Mouse (Mus musculus): Measurements from ENCODE around the gene Bola3. TPM values are rescaled to one million over a fixed set of nuclear protein-coding genes. Genes with fewer than 3 reads are reported as not detected.

Bola3 gene
- polyA plus RNA-seq (2021; fragmentation: Nextera tagmentation), result 234 and 271 TPM in 2 replicates
- long read RNA-seq, experiment 1, transcript Bola3-207 (4 exons, 2,312 nt), result major isoform, 118 of 128 reads
- long read RNA-seq, experiment 1, partial matches to known transcripts, result 2 of 128 reads
- long read RNA-seq, experiment 1, other reads (novel, unspliced or antisense), result 3 of 128 reads
- long read RNA-seq, experiment 2, transcript Bola3-207 (4 exons, 2,312 nt), result major isoform, 85 of 97 reads
- long read RNA-seq, experiment 2, partial matches to known transcripts, result 0 of 97 reads
- long read RNA-seq, experiment 2, other reads (novel, unspliced or antisense), result 10 of 97 reads

DNA sequence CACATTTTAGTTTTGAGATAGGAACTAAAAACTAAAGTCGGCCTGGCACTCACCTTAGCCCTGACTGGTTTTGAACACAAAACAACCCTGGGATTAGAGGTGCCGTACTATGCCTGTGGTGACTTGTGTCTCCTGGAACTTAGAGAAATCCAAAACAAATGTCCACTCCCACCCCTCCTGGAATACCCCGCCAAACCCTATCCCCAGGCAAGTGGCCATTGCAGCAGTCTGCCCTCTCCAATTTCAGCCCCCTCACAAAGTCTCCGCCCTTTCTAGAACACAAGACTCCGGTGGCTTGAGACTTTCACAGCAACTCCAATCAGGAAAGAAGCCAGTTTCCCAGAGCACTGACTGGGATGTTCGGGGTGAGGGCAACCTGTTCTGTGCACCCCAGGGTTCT, at the start of gene Bola3:
TSS of gene Bola3 (plus strand) at position 275 of the 400 bp plus-strand sequence.

DNA sequence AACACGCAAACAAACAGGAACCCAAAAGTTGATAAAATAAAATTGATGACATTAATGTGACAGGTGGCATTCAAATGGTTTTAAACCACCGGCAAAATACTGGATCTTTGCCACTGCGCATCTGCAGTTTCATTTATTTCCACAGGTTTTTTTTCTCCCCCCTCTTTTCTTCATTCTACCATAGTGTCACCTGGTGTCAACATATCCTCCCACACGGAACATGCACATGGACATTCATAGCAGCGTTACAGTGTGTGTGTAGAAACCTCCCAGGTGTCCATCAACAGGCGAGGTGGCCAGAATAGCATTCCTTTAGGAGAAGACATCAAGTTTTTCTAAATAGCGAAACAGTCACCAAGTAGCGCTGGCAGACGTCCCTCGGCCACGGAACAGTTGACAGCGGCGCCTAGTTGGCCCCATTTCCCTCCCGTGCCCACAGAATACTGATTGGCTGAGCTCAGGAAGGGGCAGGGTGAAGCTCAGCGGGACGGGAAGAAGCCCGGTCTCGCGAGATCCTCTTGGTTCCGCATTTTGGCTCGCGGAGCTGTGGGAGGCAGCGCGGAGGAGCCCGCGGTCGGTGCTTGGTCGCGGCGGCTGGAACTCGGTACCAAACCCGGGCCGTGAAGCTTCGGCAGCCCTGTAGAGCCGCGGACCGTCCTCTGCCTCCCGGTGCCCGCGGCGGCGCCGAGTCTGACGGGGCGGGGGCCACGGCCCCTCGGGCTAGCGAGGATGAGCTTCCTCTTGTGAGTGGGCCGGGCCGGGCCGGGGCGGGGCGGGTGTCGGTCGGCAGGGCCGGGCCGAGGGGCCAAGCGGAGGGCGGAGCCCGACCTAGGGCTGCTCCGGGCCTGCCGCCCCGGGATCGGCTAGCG, 23.2 kb upstream of the Bola3 start, which contains the start of the genes Mthfd2 and Mob1a:
TSS of gene Mthfd2 (minus strand) at position 384 of the 869 bp plus-strand sequence.
TSS of gene Mob1a (plus strand) at position 492 of the 869 bp plus-strand sequence.

Small RNAs within 50 kb of the gene (microRNA-seq; reads per million reads assigned to microRNA genes)
- gene Mir6374, result not detected

Other genes with a start within 250 kb of the Bola3 start
- gene Ccdc142, start 247.5 kb upstream of the Bola3 start, polyA plus RNA-seq (2021; fragmentation: Nextera tagmentation), result 0.67 and 0.70 TPM in 2 replicates
- gene Gm42688, start 247.5 kb upstream of the Bola3 start, polyA plus RNA-seq (2021; fragmentation: Nextera tagmentation), result 0.80 and 0.90 TPM in 2 replicates
- gene Mrpl53, start 240.1 kb upstream of the Bola3 start, polyA plus RNA-seq (2021; fragmentation: Nextera tagmentation), result 146 and 148 TPM in 2 replicates
- gene Mogs, start 233.7 kb upstream of the Bola3 start, polyA plus RNA-seq (2021; fragmentation: Nextera tagmentation), result 2.2 and 2.8 TPM in 2 replicates
- 28.4 and 32.2 TPM in 2 replicates for gene Wbp1, start 227.6 kb upstream of the Bola3 start, polyA plus RNA-seq (2021; fragmentation: Nextera tagmentation)
- gene Ino80b, start 223.7 kb upstream of the Bola3 start, polyA plus RNA-seq (2021; fragmentation: Nextera tagmentation), result 9.7 and 11.3 TPM in 2 replicates
- 45.2 and 50.6 TPM in 2 replicates for gene Rtkn, start 213.7 kb upstream of the Bola3 start, polyA plus RNA-seq (2021; fragmentation: Nextera tagmentation)
- gene Wdr54, start 192.8 kb upstream of the Bola3 start, polyA plus RNA-seq (2021; fragmentation: Nextera tagmentation), result 20.7 and 21.5 TPM in 2 replicates
- gene 1700003E16Rik, start 192.7 kb upstream of the Bola3 start, polyA plus RNA-seq (2021; fragmentation: Nextera tagmentation), result 32.0 and 43.1 TPM in 2 replicates
- gene Dctn1, start 183.2 kb upstream of the Bola3 start, polyA plus RNA-seq (2021; fragmentation: Nextera tagmentation), result 119 and 123 TPM in 2 replicates
- 0.14 and 9.7 TPM in 2 replicates for gene Slc4a5, start 129.3 kb upstream of the Bola3 start, polyA plus RNA-seq (2021; fragmentation: Nextera tagmentation)
- 15.1 and 16.7 TPM in 2 replicates for gene Mthfd2, start 23.2 kb upstream of the Bola3 start, polyA plus RNA-seq (2021; fragmentation: Nextera tagmentation)
- gene Mob1a, start 23.1 kb upstream of the Bola3 start, polyA plus RNA-seq (2021; fragmentation: Nextera tagmentation), result 18.2 and 18.6 TPM in 2 replicates
- 6.2 and 8.1 TPM in 2 replicates for gene Tet3, start 109.9 kb downstream of the Bola3 start, polyA plus RNA-seq (2021; fragmentation: Nextera tagmentation)
- 55.0 and 59.7 TPM in 2 replicates for gene Dguok, start 157.8 kb downstream of the Bola3 start, polyA plus RNA-seq (2021; fragmentation: Nextera tagmentation)
- not detected in 2 replicates for gene Actg2, start 187.1 kb downstream of the Bola3 start, polyA plus RNA-seq (2021; fragmentation: Nextera tagmentation)
- 38.7 and 41.2 TPM in 2 replicates for gene Stambp, start 223.6 kb downstream of the Bola3 start, polyA plus RNA-seq (2021; fragmentation: Nextera tagmentation)